Mouse (Mus musculus): ENCODE results near the gene Mprip.
"Not testable (repeated sequence)": the region's sequence is repeated elsewhere in the genome, so short reads cannot be mapped to it uniquely, and the experiment has no call there.

Mprip gene

DNA sequence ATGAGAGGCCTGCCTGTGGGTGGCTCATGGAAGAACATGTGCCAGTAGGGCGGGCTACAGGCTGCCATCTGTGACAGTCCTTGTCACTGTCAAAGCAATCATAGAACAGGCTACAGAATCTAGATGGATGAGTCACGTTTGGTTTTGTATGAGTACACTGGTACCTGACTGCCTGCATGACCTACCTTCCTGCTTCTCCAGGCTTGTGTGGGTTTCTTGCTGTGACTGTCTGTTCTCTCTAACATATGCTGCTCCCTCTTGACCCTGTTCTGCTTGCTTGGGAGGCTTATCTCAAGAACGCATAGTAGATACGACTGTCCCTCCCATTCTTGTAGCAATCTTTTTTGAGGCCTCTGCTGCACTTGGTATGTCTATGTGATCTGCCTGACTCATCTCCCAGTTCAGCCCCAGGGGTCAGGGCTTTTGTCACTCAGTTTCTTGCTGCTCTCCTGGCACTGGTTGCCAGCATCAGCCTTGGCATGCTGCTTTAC lies 56.7 kb downstream of the Mprip start:
- DNase-seq (ENCODE audit: low read depth), result no peak

- no peak for DNase-seq (ENCODE audit: low read depth)
These were observed 58.1 kb downstream of the Mprip start for GRCm38 (mm10) chr11:59719185-59719584.

GRCm38 (mm10) chr11:59721385-59721784 lies 60.3 kb downstream of the Mprip start:
- DNase-seq (ENCODE audit: low read depth), result no peak

- DNase-seq (ENCODE audit: low read depth), result no peak
These were observed 66.1 kb downstream of the Mprip start for GRCm38 (mm10) chr11:59727204-59727603.

GRCm38 (mm10) chr11:59731821-59732220 lies 70.7 kb downstream of the Mprip start:
- no peak for DNase-seq (ENCODE audit: low read depth)

DNA sequence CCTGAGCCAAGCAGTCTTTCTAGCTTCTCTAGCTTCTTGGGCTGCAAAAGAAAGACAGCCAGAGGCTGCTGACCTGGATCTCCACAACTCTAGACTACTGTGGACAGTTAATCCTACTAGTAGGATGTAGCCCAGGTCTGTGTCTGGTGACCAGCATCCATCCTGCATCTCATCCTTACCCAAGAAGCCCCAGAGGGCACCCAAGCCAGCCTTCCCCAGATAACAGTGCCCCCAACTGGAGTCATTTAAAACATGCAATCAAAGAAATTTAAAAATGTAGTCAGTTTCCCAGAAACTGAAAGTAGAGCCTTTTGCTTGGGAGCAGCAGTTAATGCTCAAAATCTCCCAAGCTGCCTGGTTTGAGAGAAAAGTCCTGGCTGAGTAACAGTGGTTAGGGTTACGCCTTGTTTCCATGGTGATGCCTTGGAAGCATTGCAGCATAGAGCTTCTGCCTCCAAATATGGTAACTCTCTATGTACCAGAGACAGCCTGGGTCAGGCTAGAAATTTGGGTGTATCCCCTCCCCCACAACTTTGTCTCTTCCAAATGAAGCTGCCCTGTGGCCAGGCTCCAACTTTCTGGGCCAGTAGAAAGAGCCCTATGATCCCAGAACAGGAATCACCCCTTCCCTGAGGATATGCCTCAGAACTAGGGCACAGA lies 71.4 kb downstream of the Mprip start:
- no peak for DNase-seq (ENCODE audit: low read depth)

DNA sequence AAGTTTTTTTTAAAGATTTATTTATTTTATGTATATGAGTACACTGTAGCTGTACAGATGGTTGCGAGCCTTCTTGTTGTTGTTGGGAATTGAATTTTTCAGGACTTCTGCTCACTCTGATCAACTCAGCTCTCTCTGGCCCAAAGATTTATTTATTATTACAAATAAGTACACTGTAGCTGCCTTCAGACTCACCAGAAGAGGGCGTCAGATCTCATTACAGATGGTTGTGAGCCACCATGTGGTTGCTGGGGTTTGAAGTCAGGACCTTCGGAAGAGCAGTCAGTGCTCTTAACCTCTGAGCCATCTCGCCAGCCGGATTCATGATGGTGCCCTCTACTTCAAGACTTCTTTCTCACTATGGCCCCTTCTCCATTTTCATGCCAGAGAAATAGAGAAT lies 72.5 kb downstream of the Mprip start:
- DNase-seq (ENCODE audit: low read depth), result not testable (repeated sequence)

GRCm38 (mm10) chr11:59734335-59734734 lies 73.2 kb downstream of the Mprip start:
- DNase-seq (ENCODE audit: low read depth), result no peak

- not testable (repeated sequence) for DNase-seq (ENCODE audit: low read depth)
These were observed 74.8 kb downstream of the Mprip start for GRCm38 (mm10) chr11:59735938-59736337.

- DNase-seq (ENCODE audit: low read depth), result no peak
These were observed 76.1 kb downstream of the Mprip start for GRCm38 (mm10) chr11:59737250-59737649.

DNA sequence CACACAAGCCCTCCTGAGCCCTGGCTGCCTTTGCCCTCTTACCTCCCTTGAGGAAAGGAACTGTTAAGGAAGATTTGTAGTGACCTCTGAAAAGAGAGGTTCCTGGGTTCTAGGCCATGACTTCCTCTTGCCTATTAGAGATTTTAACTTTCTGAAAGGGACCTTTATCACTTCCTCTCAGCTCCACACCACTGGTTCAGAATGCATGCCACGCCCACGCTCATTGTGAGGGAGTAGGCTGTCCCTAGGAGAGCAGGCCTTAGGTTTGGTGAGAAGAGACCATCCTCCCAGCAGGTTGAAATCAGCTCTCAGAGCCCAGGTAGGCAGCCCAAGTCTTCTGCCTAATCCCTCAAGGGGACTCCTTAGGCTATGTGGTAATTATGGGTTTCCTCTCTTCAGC lies 78.9 kb downstream of the Mprip start:
- DNase-seq (ENCODE audit: low read depth), result no peak

GRCm38 (mm10) chr11:59741915-59742314 lies 80.8 kb downstream of the Mprip start:
- no peak for DNase-seq (ENCODE audit: low read depth)

- DNase-seq (ENCODE audit: low read depth), result no peak
These were observed 82.2 kb downstream of the Mprip start for GRCm38 (mm10) chr11:59743307-59743706.

DNA sequence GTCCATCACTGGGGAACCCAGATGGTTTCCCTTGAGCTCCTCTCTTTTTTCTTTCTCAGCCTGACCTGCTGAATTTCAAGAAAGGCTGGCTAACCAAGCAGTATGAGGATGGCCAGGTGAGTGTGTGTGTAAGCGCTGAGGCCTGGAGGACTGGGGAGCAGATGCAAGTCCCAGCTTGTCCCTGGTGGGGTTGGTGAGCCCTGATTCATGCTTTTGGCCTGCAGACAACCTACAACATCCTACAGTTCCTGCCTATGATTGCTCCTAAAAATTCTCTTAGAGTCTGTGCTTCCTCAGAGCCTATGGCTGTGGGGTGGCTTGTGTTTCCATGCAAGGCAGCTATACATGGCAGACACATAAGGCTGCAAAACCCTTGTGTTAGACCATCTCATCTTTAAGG lies 82.6 kb downstream of the Mprip start:
- DNase-seq (ENCODE audit: low read depth), result no peak

DNA sequence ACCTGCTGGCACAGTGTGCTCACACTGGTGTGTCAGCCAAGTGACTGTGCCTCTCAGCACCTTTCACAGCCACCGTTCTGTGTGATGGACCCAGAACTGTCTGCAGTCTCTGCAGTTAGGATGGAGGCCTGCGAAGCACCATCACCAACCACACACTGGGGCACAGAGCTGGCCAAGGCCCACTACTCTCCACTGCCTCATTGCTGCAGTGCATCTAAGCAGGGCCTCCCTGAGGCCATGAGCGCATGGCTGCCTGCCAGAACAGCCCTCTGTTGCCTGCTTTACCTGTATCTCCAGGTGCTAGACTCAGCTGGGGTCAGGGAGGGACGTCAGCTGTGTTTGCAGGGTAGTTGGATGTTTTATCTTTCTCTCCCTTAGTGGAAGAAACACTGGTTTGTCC lies 83.3 kb downstream of the Mprip start:
- no peak for DNase-seq (ENCODE audit: low read depth)

DNA sequence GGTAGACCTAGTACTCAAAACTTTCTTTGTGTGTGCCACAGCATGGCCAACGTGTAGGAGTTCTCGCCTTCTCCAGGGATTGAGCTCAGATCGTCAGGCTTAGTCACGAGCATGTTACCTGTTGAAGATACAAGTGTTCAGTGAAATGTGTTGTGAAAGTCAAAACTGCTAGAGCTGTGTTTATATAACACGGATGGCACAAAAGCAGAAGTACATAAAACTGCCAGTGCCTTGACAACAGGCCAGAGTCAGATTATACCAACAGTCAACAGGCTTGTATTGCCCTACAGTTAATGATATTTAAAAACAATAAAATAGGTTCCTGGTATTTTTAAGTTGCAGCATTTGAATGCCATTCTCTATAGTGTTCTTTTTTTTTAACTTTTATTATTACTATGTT lies 84.7 kb downstream of the Mprip start:
- DNase-seq (ENCODE audit: low read depth), result no peak

- peak; percentile 34 for DNase-seq (ENCODE audit: low read depth)
These were observed 85.5 kb downstream of the Mprip start for GRCm38 (mm10) chr11:59746614-59747013.

DNA sequence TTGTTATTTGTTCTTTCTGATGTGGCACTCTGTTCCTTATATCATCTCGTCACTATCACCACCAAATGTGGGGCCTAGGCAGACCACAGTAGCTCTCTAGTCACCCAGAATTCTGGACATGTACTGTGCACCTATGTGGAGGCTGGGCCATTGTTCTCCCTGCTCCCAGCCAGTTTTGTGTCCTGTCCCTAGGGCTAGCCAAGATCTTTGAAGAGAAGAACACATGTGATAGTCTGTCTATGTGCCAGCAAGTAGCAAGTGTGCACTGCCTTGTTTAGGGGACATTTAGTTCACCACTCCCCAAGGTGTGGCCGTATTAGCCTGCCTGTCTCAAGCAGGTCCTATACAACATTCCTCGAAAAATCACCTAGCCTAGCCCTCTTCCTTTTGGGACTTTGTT lies 87.9 kb downstream of the Mprip start:
- no peak for DNase-seq (ENCODE audit: low read depth)

GRCm38 (mm10) chr11:59754504-59754903 lies 93.4 kb downstream of the Mprip start:
- DNase-seq (ENCODE audit: low read depth), result no peak

DNA sequence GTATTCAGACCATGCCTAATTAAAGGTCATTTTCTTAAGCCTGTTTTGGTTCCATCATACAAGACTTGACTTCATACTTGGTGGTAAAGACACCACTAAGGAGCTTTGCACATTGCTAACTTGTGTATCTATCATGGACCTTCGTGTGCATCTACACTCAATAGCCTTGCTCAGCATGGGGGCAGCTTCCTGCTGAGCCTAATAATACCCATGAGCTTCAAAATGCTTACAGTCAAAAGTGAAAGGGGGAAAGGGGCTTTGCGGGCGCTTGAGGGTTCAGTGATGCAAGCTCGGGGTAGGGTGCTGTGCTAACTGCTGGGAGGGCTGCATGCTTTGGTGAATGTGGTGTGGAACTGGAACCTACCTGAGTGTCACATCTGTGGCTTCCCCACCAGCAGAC lies 95.2 kb downstream of the Mprip start:
- DNase-seq (ENCODE audit: low read depth), result no peak

DNA sequence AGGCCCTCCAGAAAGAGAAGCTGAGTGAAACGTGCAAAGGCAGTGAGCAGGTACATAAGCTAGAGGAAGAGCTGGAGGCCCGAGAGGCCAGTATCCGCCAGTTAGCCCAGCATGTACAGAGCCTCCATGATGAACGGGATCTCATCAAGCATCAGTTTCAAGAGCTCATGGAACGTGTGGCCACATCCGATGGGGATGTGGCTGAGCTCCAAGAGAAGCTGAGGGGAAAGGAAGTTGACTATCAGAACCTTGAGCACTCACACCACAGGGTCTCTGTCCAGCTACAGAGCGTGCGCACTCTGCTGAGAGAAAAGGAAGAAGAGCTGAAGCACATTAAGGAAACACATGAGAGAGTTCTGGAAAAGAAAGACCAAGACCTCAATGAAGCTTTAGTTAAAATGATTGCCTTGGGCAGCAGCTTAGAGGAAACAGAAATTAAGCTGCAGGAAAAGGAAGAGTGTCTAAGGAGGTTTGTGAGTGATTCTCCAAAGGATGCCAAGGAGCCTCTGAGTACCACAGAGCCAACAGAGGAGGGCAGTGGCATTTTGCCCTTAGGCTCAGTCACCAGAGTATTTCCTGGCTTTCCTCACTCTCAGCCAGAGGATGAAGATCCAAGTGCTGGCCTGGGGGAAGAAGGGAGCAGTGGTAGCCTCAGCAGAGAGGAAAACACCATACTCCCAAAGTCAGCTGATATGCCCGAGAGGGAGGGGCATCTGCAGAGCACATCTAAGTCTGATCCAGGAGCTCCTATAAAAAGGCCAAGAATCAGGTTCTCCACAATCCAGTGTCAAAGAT lies 97.3 kb downstream of the Mprip start:
- DNase-seq (ENCODE audit: low read depth), result no peak

- no peak for DNase-seq (ENCODE audit: low read depth)
These were observed 98.1 kb downstream of the Mprip start for GRCm38 (mm10) chr11:59759178-59759577.

- DNase-seq (ENCODE audit: low read depth), result no peak
These were observed 98.5 kb downstream of the Mprip start for GRCm38 (mm10) chr11:59759626-59760025.

GRCm38 (mm10) chr11:59760796-59761195 lies 99.7 kb downstream of the Mprip start:
- DNase-seq (ENCODE audit: low read depth), result no peak

Measured in c-Kit-positive CD71-positive TER-119-negative erythroid progenitor cells, embryonic 14.5 days (primary cell).